Mouse (Mus musculus): ENCODE measurements around the gene Ccer2.

The Ccer2 gene

DNA sequence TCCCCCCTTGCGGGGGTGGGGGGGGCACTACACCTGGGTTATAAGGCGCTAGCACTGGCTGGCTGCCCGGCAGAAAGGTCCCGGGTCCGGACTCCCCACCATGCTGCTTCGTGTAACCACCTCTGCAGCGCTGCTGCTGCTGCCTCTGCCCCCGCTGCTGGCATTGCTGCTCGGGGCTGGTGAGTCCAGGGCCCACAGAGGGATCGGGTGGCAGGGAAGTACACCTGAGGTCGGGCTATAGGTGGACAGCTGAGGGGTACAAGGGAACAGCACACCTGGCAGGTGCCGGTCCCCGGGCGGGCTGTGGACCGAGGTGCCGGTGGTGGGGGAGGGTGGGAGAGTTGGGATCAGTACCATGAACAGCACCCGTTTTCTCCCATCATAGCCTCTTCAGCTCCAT is at the start of gene Ccer2:
Ccer2 (plus strand) TSS at position 96 of the 400 bp plus-strand sequence.
- DNase-seq = no peak

- no peak for DNase-seq
Observed at GRCm38 (mm10) chr7:28709454-28709853, 46.5 kb upstream of the Ccer2 start.

DNA sequence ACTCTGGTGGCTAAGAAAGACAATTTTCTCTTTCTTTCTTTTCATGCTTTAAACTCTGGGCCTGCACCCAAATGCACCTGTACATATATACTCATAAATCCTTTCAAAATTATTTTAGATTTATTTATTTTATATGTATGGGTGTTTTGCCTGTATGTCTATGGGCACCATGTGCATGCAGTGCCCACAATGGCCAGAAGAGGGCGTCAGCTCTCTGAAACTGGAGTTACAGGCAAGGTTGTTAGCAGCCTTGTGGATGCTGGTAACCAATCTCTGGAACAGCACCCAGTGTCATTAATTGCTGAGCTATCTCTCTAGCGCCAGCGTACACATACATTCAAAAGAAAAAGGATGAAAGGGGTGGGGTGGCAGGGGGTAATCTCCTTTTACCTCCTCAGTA is 45.0 kb upstream of the Ccer2 start:
- DNase-seq = no peak

- no peak for DNase-seq
Observed at GRCm38 (mm10) chr7:28714667-28715066, 41.3 kb upstream of the Ccer2 start.

DNA sequence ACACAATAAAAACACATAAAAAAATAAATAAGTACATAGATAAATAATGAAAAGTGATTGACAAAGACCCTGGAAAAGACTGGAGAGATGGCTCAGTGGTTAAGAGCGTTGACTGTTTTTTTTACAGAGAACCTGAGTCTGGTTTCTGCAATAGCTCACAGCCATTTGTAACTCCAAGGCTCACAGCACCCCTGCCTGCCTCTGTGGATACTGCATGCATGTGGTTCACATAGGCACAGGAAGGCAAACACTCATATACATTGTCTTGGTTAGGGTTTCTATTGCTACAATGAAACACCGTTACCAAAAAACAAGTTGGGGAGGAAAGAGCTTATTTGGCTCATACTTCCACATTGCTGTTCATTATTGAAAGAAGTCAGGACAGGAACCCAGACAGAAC is 40.4 kb upstream of the Ccer2 start:
- DNase-seq = no peak

DNA sequence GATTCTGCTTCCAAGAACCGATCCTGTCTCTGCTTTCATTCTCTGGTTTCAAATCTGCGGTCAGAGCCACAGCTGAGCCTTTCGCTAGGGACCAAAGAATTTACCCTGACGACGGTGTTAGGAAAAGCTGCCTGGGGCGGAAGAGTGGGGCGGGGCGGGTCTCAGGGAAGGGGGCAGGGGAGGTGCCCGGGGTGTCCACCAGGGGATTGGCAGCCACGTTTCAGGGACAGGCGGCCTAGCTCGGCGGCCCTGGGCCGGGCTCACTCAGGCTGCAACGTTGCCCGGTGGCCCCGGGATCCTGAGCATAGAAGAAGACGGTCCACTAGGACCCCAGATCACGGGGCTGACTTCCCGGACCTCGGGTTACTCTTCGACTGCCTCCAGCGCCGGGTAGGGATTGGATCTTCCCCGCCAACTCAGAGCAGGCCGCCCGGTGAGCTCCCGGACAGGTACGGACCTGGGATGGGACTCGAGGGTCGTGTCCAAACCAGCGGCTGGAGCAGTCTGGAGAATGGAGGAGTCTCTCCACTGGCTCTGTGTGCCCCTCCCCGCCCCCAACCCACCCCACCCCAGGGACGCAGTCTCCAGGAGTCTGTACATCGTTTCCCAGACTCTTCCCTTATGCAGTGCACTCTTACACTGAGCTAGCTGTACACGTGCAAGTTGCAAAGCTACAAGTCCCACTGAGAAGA is 39.2 kb upstream of the Ccer2 start, which contains the start of gene Fbxo17:
Fbxo17 (plus strand) TSS at position 215 of the 692 bp plus-strand sequence.
- peak; percentile 56 to 70 for DNase-seq

DNA sequence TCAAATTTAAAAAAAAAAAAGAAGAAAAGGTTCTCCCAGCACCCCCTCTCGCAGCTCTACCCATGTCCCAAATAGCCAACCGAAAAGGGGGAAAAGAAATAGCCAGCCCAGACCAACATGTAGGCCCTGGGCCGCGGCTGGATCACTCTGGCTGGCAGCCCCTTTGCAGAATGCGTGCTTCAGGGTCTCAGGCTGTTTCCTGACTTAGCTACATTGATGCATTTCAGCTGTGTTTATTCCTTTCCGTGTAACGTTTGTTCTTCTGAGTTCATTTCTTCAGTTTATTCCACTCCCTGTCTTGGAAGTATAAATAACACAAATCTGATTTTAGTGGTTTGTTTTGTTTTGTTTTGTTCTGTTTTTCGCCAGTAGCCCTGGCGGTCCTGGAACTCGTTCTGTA is 38.2 kb upstream of the Ccer2 start:
- no peak for DNase-seq

GRCm38 (mm10) chr7:28719159-28719558 is 36.8 kb upstream of the Ccer2 start:
- DNase-seq = no peak

DNA sequence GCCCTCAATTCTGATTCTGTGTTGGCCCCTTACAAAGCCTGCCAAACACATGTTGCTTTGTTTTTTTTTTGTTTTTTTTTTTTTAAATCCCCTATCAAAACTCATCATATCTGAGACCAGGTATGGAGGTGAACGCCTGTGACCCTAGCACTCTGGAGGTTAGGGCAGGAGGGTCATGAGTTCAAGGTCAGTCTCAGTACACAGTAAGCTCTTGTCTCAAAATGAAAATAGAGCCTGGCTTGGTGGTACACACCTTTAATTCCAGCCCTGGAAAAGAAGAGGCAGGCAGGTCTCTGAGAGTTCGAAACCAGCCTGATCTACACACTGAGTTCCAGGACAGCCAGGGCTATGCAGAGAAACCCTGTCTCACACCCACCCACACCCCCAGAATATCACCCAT is 36.3 kb upstream of the Ccer2 start:
- no peak for DNase-seq

- DNase-seq = no peak
Observed at GRCm38 (mm10) chr7:28720753-28721537, 35.0 kb upstream of the Ccer2 start.

GRCm38 (mm10) chr7:28722079-28722478 is 33.9 kb upstream of the Ccer2 start:
- no peak for DNase-seq

DNA sequence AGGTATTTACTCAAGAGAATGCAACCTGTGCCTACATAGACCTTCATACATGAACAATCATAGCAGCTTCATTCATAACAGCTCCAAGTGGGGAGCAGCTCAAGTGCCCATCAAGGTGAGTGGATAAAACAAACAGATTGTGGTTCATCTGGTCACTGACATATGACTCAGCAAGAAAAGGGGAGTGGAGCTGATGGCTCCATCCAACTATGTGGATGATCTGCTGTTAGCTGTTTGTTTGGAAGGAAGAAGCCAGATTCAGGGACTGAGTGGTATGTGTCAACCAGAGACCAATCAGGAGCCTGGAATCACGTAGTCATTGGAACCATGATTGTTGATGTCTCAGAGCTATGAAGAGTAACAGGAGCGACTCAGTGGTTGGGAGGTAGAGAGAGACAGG is 31.4 kb upstream of the Ccer2 start:
- no peak for DNase-seq

DNA sequence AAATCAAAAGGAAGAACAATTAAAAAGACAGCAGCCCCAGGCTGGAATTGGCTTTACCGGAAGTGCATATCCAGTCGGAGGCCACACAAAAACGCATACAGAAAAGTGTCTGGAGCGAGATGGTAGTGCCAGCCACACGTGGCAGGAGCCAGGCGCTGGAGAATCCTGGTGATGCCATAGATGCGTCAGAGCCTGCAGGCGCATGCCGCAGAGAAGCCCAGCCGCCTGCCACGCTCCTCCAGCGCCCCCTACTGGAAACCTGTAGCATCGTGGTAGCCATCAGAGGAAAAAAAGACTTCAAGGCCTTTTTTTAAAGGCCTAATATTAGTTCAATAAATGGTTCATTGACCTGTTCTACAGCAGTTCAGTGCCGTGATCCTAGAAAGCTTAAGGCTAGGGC is 29.4 kb upstream of the Ccer2 start:
- DNase-seq = peak; percentile 64 to 78

DNA sequence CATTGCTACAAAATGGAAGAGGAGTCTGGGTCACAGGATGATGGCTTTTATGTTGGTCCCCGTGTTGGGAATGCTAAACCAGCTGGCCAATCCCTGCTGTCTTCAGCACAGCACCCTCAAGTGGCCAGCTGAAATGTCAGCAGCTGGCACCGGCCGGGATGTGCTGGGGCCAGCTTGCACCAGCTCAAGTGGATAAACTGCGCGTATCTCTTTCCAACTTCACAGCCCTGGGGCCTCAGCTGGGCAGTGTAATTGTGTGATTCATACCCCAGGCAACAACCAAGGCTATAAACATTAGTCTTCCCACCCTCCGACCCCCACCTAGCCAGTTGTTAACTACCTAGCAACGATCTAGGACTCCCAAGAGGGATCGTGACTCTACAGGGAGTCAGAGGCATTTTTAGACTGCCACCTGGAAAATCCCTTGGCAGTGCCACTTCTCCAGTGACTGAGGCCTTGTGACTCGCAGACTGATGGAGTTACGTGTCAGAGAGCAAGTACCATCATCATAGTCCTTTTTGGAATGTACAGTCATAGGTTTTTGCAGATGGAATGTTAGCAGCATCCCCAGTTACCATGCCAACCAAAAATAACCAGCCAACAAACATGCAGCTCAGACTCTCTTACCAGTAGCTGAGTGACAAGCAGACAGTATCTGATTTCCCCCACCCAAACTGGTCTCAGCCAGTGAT is 28.2 kb upstream of the Ccer2 start:
- DNase-seq = no peak

DNA sequence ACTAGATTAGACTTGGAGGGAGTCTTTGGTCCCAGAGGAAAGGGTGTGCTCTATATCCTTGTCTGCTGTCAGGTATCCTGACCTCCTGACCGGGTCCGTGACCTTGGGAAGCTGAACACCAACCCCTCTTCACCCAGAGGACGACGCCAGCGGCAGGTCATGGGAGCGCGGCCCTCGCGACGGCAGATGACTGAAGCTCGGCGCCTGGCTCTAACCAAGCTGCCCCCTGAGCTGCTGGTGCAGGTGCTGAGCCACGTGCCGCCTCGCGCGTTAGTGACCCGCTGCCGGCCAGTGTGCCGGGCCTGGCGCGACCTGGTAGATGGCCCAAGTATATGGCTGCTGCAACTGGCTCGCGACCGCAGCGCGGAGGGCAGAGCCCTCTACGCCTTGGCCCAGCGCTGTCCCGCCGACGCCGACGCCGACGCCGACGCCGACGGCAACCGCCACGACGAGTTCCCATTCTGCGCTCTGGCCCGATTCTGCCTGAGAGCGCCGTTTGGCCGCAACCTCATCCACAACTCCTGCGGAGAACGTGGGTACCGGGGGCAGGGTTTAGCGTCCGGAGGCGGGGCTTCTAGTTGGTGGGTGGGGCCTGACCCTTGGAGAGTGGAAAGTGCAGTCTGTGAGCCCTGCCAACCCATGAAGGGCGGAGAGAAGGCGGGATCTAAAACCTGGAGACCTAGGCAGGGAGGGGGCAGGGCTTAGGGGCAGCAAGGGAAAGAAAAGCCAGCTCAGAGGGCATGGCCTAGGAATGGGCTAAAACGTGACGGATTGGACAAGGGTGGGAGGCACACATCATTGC is 23.4 kb upstream of the Ccer2 start:
- DNase-seq = peak; percentile 92 to 94

GRCm38 (mm10) chr7:28733211-28733610 is 22.8 kb upstream of the Ccer2 start:
- DNase-seq = no peak

- peak; percentile 53 to 62 for DNase-seq
Observed at GRCm38 (mm10) chr7:28735701-28736100, 20.3 kb upstream of the Ccer2 start.

GRCm38 (mm10) chr7:28739829-28740228 is 16.1 kb upstream of the Ccer2 start:
- no peak for DNase-seq

- no peak for DNase-seq
Observed at GRCm38 (mm10) chr7:28740949-28741348, 15.0 kb upstream of the Ccer2 start.

GRCm38 (mm10) chr7:28741368-28741708 is 14.6 kb upstream of the Ccer2 start:
- no peak for DNase-seq

DNA sequence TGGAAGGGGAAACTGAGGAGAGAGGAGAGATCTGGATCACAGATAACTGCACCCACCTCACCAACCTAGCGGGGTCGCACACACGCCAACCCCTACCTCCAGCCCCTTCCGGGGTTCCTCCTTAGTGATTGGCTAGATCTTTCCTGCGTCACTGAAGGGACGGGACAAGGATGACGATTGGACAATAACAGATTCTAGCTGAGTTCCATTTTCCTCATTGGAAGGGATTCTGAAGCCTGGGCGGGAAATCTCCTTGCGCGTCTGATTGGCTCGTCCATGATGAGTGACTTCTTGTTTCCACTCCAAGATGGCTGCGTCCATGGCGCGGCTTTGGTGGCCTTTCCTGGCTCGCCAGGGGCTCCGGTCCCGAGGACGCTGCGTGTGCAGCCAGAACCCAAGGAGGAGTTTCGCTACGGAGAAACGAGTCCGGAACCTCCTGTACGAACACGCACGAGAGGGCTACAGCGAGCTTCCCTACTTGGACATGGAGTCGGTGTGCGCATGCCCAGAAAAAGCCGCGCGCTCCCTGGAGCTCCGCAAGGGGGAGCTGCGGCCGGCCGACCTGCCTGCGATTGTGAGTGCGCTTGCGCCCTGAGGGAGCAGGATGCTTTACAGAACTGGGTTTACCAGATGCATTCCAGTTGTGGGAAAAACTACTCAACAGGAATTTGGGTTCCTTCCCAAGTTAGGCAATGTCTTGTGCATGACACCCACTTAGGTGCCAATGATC is 14.1 kb upstream of the Ccer2 start, which contains the start of the genes Mrps12 and Sars2:
Mrps12 (minus strand) TSS at position 112 of the 730 bp plus-strand sequence.
Sars2 (plus strand) TSS at position 284 of the 730 bp plus-strand sequence.
- DNase-seq = peak; percentile 96 to 97

DNA sequence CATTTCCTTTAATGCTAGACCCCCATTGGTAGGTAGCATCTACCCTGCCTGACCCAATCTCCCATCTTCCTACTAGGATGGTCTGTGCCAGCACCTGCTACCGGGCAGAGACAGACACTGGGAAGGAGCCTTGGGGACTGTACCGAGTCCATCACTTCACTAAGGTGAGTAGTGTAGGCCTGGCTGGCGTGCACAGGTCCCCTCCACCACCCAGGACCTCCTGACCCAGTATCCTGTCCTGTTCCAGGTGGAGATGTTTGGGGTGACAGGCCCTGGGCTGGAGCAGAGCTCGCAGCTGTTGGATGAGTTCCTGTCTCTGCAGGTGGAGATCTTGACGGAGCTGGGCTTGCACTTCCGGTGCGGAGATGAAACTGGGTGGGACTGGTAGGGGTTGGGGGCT is 6.0 kb upstream of the Ccer2 start:
- DNase-seq = no peak

Measured in lung, adult 18-20 months (tissue).